Mouse (Mus musculus): Measurements from ENCODE around the gene Tal1.

The Tal1 gene

DNA sequence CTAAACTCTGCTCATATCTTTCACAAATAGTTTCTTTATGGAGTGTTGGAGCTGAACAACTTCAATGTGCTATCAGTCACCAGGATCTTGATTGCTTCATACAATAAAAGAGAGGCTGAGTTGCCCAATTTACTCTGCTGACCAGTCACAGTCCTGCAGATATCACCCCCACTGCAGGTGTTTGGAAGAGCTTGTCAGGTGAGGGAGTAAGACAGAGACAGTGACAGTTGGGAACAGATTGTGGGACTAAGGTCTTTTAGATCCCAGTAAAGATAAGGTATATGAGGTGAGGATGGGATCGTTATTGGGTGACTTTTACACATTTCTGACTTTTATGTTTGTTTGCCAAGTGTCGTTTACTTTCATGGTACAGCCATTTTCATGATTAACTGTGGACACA lies 54.9 kb downstream of the Tal1 start:
- DNase-seq (ENCODE audit: low spot score), result no peak

DNA sequence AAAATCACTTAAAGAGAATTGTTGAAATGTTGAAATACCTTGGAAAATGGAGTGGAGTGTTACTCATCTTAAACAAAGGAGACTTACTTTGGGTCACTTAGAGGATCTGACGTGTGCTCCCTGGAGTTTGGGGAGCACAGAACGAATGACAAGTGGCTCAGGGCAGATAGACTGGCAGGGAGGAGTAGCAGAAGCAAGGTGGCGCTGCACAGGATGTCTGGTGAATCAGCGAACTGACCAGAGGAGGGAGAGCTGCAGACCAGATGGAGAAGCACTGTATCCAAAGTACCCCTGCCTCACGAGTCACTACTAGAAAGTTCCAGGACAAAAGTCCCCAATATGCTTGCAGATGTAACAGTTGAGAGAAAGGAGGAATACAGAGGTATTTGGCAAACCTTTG lies 57.0 kb downstream of the Tal1 start:
- DNase-seq (ENCODE audit: low spot score), result no peak

DNA sequence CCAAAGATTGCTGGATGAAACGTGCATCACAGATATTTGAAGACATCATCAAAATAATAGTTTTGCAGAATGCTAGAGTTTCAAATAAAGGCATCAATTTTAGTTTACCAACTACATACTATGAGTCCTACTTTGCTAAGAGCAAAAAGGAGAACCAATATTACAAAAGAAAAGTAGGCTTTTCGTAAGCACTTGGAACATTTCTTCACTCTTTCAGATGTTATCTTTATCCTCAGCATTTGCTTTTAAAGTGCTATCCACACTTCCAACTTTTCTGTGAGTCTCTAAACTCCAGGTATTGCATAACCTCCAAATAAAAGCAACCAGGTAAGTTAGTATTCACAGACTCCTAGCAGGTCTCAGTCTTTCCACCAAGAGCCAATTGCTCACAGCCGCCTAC lies 63.4 kb downstream of the Tal1 start:
- no peak for DNase-seq (ENCODE audit: low spot score)

DNA sequence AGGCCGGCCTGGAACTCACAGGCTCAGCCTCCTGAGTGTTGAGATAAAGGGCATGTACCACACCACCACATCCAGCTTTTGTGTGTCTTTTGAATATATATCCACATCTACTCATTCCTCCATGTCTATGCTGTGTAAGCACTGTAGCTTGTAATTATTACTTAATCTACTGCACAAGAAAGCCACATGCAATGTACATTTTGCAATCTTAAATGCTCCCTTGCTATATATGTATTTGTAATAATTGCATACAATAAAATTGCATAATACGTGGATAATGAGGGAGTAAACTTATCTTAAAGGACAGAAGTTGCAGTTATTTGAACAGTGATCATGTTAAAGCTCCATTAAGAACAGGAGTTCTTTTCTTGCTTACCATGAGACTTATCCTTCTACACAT lies 64.9 kb downstream of the Tal1 start:
- DNase-seq (ENCODE audit: low spot score), result no peak

All from lung, postnatal 25 days (tissue).